Mouse (Mus musculus) C2C12 (cell line): ENCODE measurements around the gene Mtg1. TPM values are rescaled to one million over a fixed set of nuclear protein-coding genes. Genes with fewer than 3 reads are reported as not detected.
A peak's percentile ranks its signal among the peaks of the same experiment; 100 is the strongest.

Experiments
- H3K27me3 ChIP-seq: one replicate; pipeline ENCODE4 v1.6.1; 2011; ENCODE audit not compliant: control insufficient read depth, insufficient read depth, insufficient read length
- H3K36me3 ChIP-seq: one replicate; pipeline ENCODE4 v1.6.1; 2011; ENCODE audit not compliant: control insufficient read depth, insufficient read depth
- H3K4me3 ChIP-seq: one replicate; pipeline ENCODE4 v1.5.1; 2011; ENCODE audit warnings: mild to moderate bottlenecking, control low read depth; ENCODE audit not compliant: poor library complexity, insufficient read depth, severe bottlenecking
- H3K79me2 ChIP-seq: one replicate; pipeline ENCODE4 v1.6.1; 2011; ENCODE audit not compliant: control insufficient read depth, insufficient read depth
- H3K79me3 ChIP-seq: one replicate; pipeline ENCODE4 v1.6.1; 2011; ENCODE audit warnings: low read depth, control low read depth
- H3ac ChIP-seq: one replicate; pipeline ENCODE3; 2011; ENCODE audit warnings: low read depth; ENCODE audit not compliant: control insufficient read depth, insufficient read length
- CEBPB ChIP-seq: IDR thresholded peaks from one replicate; pipeline ENCODE4 v1.6.1; 2011; ENCODE audit warnings: low read depth, mild to moderate bottlenecking, control low read depth, moderate library complexity
- CTCF ChIP-seq: IDR thresholded peaks from one replicate; pipeline ENCODE4 v1.5.1; 2011; ENCODE audit not compliant: control insufficient read depth, insufficient read depth, insufficient read length
- FOSL1 ChIP-seq: IDR thresholded peaks from one replicate; pipeline ENCODE4 v1.8.0; 2011; ENCODE audit warnings: mild to moderate bottlenecking, low read length; ENCODE audit not compliant: poor library complexity, insufficient read depth, severe bottlenecking
- MAX ChIP-seq: IDR thresholded peaks from one replicate; pipeline ENCODE4 v1.6.1; 2011; ENCODE audit warnings: mild to moderate bottlenecking, control low read depth
- MYOD1 ChIP-seq: IDR thresholded peaks from one replicate; pipeline ENCODE4 v1.6.1; 2011; ENCODE audit warnings: low read depth; ENCODE audit not compliant: control insufficient read depth, insufficient read length
- MYOG ChIP-seq: IDR thresholded peaks from one replicate; pipeline ENCODE4 v1.6.1; 2011; ENCODE audit not compliant: control insufficient read depth, insufficient read length; ENCODE audit errors: extremely low read depth
- USF1 ChIP-seq: IDR thresholded peaks from one replicate; pipeline ENCODE4 v1.6.1; 2011; ENCODE audit warnings: low read depth, mild to moderate bottlenecking, control low read depth, moderate library complexity
- polyA plus RNA-seq: library from polyadenylated mRNA; unstranded; fragments of >200 nt; fragmentation: generic; extraction: Trizol; gene quantifications from one replicate; pipeline ENCODE4 v1.2.1, GENCODE M21; 2012; ENCODE audit warnings: missing spikeins

Gene Mtg1
- polyA plus RNA-seq, 1 experiment, result 16.9 TPM

DNA sequence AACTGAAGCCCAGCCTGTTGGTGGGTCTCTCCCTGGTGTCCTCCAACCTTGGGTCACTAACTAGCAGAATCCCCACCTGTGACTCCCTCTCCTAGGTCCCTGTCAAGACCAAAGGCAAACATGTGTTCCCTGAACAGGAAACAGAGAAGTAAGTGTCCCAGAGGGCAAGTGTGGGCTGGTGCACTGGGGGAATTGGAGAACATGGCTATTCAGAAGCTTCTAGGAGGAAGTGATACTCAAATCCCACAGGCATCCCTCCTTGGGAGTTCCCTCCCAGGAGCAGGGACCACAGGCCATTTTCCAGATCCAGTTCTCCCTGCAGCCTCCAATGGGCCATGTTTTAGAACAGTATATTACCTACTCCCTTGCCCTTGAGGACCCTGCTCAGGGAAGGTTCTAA is 41.3 kb upstream of the Mtg1 start:
- Histone ChIP-seq H3K4me3 (no peak overlapping the region), H3K79me3 (no peaks in the 10 kb centered on the region)
- TF ChIP-seq CTCF, result no peak
- TF ChIP-seq MAX, result no peak
- no peak for TF ChIP-seq FOSL1
- TF ChIP-seq MYOD1, result no peak
- TF ChIP-seq USF1, result no peak
- TF ChIP-seq CEBPB, result no peak

DNA sequence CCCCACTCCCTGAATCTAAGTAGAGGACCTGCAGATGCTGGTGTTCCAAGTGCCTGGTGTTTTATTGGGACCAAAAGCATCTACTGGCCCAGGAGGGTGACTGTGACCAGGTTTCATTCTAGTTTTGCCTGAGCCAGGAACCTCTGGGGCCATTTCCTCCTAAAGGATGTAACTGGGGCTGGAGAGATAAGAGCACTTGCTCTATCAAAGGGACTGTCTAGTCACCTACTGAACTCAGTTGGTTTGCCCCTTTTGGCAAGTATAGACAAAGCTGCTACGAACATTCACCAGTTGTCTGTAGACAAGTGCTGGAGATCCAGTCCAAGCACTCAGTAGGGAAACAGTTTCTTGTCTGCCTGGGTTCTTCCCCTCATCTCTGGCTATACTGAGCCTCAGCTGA is 38.9 kb upstream of the Mtg1 start:
- Histone ChIP-seq H3ac (no peak overlapping the region), H3K79me3 (no peaks in the 10 kb centered on the region), H3K36me3 (no peaks in the 10 kb centered on the region), H3K79me2 (no peaks in the 10 kb centered on the region), H3K27me3 (no peaks in the 10 kb centered on the region), H3K4me3 (no peak overlapping the region)
- TF ChIP-seq CEBPB (no peak), FOSL1 (no peak), USF1 (no peak)

More for the DNA sequence above, 41.3 kb upstream of the Mtg1 start:
- no peaks in the 10 kb centered on the region for H3K27me3 ChIP-seq
- no peak overlapping the region for H3ac ChIP-seq
- no peaks in the 10 kb centered on the region for H3K79me2 ChIP-seq
- H3K36me3 ChIP-seq, result no peaks in the 10 kb centered on the region

DNA sequence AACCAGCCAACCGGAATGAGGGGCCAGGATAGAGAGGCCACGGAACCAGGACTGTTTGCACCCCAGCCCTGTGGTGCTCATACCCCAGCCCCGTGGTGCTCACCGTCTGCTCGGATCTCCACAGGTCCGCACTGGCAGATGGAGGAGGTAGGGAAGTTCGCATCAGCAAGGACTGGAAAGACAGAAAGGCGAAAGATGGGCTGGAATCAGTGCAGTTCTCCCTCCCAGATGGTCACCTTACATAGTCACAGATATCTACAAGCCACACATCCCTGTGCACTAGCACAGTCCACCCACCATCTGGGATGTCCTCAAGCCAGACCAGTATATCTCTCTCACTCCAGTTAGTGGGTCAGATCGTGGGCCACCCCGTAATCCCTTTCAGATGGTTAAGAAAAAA is 35.9 kb upstream of the Mtg1 start:
- no peak for TF ChIP-seq CTCF
- no peak for TF ChIP-seq USF1
- TF ChIP-seq CEBPB, result no peak
- TF ChIP-seq MAX, result no peak
- no peak for TF ChIP-seq FOSL1
- no peak for TF ChIP-seq MYOD1
- TF ChIP-seq MYOG, result no peak
- Histone ChIP-seq H3K27me3 (no peaks in the 10 kb centered on the region), H3K36me3 (peaks cover 8% of the 10 kb centered on the region), H3K4me3 (no peak overlapping the region), H3ac (no peak overlapping the region), H3K79me2 (no peaks in the 10 kb centered on the region), H3K79me3 (no peaks in the 10 kb centered on the region)

- Histone ChIP-seq H3K79me2 (no peaks in the 10 kb centered on the region), H3K79me3 (no peaks in the 10 kb centered on the region), H3ac (peak within 1 kb of the TSS; percentile 28), H3K27me3 (no peaks in the 10 kb centered on the region), H3K4me3 (no peak within 1 kb of the TSS), H3K36me3 (peaks cover 8% of the 10 kb centered on the region)
- TF ChIP-seq FOSL1 (no peak), CEBPB (no peak), MAX (no peak), MYOG (no peak), USF1 (no peak), CTCF (no peak), MYOD1 (no peak)
These were observed 35.1 kb upstream of the Mtg1 start, which contains the start of gene Fuom for GRCm38 (mm10) chr7:140101993-140102860. Gene Fuom (minus strand): TSS chr7:140102441.

DNA sequence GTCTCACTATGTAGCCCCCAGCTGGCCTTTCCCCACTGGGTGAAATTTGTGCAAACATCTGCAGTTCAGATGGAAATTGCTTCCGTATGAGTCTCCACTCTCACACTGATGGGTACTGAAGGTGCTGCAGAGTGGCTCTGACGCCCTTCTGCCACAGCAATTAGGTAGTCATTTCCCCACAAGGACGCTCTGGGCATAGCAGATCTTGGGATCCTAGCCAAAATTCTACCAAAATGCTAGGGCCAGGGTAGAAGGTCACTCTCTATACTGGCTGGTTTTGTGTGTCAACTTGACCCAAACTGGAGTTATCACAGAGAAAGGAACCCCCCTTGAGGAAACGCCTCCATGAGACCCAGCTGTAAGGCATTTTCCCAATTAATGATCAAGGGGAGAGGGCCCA is 33.4 kb upstream of the Mtg1 start:
- Histone ChIP-seq H3K4me3 (no peak overlapping the region), H3K79me2 (no peaks in the 10 kb centered on the region), H3K36me3 (peaks cover 20% of the 10 kb centered on the region), H3K79me3 (no peaks in the 10 kb centered on the region), H3K27me3 (no peaks in the 10 kb centered on the region), H3ac (no peak overlapping the region)
- TF ChIP-seq USF1, result no peak
- no peak for TF ChIP-seq MYOG
- no peak for TF ChIP-seq MYOD1
- TF ChIP-seq FOSL1, result no peak
- no peak for TF ChIP-seq CTCF
- TF ChIP-seq CEBPB, result no peak
- no peak for TF ChIP-seq MAX

DNA sequence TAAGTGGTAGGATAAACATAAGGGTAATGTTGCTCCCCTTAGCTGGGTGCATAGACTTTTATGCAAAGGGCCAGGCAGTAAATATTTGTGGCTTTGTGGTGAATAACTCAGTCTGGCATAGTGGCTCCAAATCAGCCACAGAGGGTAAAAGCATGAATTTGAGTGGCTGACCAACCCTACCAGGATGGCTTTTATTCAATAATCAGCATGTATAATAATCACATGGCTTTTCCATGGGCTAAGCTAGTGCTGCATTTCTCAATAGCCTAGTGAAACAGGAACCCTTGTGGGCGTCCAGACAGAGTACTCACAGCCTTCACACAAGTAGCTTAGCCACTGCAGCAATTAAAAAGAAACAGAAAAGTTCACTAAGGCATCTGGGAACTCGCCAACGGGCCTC is 25.4 kb upstream of the Mtg1 start:
- Histone ChIP-seq H3K79me2 (peaks cover 19% of the 10 kb centered on the region), H3K4me3 (no peak overlapping the region), H3K79me3 (peaks cover 10% of the 10 kb centered on the region), H3K36me3 (peaks cover 30% of the 10 kb centered on the region), H3ac (no peak overlapping the region), H3K27me3 (no peaks in the 10 kb centered on the region)
- TF ChIP-seq MYOD1 (peak; percentile 0), CEBPB (peak; percentile 87), CTCF (no peak), USF1 (peak; percentile 59)
